Mouse (Mus musculus): ENCODE results near the gene Satb1.

Gene Satb1

GRCm38 (mm10) chr17:51814301-51814700, 18.8 kb downstream of the Satb1 start:
- DNase-seq, result no peak

DNA sequence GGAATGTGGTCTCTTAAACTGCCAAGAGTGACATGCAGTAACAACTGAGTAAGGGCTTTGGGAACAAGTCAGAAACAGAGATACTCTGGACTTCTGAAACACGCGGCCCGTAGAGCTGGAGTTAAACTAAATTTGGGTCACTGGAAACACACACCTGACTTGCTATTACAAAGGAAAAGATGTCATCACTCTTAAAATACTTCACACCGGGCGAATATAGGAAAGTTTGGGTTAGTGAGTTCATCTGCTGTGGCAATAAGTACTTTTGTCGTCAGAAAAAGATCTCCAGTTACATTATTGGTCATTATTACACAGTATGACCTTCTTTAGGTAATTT, 19.3 kb downstream of the Satb1 start:
- no peak for DNase-seq

DNA sequence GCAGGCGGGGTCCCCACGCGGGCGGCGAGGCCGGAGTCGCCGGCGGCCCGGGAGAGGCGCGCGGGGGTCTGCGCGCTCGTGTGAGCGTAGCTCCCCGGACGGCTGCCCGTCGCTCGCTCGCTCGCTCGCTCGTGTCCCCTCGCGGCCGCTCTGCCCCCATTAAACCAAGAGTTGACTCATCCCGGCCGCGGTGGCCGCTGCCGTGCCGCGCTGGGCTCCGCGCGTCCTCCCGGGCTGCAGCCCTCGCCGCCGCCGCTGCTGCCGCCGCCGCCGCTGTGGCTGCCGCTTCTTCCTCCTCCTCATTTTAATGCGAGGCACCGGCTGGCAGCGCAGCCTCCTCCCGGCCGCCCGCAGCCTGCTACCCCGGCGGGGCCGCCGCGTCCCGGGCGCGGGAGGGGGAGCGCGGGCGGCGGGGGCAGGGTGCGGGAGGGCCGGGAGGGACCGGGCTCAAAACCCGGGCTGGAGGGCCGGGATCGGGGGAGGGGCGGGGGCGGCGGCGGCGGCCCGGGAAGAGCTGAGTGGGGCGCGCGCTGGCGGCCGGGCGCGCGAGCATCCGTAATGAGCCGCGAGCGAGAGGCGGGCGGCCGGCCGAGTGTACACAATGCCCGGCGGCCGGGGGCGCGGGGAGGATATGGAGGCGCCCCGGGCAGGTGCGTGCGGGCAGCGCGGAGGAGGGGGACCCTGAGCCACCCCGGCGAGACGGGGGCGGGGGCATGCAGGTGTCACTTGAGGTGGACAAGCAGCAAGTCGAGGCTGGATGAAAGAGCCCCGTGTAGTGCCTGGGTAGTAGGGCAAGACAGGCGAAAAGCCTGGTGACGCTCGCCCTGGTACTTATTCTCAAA, 19.9 kb downstream of the Satb1 start:
- DNase-seq, result peak; percentile 44

DNA sequence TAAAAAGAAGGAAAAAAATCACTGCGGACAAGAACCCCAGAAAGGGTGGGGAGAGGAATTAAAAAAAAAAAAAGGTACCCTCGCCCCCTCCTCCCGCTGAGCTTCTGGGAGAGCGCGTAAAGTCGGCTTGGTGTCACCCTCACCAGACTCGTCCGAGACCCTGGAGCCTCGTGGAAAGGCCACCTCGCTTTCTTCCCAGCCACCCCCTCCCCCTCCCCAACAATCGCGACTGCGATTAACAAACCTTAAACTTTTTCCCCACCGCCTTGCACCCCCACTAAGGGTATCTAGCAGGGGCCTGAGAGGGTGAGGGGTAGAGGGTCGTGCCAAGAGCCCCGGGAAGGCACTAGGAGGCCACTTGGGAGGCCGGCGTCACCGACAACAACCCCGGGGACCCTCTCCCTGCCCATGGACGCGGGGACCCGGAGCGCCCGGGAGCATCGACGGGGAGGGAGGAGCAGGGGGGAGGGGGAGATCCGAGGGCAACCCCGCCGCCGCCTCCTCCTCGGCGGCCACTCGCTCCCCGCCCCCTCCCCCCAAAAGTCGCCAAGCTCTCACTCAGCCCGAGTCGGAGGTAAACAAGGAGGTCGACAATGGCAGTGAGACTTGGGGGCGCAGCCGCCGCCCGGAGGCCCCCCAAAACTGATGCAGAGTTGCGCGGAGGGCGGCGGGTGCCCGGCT, 20.7 kb downstream of the Satb1 start:
- DNase-seq, result no peak

DNA sequence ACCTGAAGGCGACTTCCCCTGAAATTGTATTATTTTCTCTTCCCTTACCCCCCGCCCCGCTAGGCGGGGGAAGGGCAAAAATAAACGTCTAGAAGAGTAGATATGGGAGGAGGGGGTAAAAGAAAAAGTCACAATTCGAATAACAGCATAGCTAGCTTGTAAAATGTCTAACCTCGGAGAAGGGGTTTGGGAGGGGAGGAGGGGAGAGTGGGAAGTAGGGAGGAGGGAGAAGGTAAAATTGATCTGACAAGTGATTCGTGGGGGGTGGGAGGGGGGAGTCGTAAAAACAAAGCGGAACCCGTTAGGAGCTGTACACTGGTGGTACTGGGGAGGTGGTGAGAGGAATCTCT, 21.2 kb downstream of the Satb1 start:
- DNase-seq, result no peak

DNA sequence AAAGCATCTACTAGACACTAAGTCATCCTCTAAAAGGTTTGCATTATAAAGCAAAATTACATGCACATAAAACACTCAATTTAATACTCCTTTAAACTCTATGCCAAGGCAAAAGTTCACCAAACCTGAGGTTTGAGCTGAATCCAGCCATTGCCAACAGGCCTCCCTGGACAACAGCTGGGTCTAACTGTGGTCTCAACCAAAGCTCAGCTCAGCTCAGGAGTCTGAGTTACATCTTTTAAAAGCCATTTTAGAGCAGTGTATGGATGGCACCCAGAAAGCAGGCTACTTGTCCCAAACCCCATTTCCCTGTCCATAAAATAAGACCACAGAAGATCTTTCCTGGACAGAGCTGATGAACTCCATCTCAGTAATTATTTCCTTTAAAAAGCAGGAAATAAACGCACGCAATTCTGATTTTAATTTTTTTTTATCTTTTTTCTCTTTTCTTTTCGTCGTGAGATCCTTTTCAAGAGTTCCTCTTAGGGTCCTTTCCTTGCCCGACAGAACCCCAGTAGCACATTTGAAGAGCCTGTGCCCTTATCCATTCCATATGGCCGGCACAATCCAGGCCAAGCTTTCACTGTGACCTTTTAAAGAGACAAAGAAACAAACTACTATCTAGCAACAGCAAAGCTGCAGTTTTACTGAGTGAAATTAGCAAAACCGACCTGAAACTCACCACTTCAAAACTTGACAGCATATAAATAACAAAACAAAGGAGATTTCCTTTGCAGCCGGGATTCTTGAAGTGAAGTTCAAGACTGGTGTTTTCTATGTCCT, 21.8 kb downstream of the Satb1 start:
- DNase-seq, result no peak

GRCm38 (mm10) chr17:51807429-51807828, 25.7 kb downstream of the Satb1 start:
- no peak for DNase-seq

DNA sequence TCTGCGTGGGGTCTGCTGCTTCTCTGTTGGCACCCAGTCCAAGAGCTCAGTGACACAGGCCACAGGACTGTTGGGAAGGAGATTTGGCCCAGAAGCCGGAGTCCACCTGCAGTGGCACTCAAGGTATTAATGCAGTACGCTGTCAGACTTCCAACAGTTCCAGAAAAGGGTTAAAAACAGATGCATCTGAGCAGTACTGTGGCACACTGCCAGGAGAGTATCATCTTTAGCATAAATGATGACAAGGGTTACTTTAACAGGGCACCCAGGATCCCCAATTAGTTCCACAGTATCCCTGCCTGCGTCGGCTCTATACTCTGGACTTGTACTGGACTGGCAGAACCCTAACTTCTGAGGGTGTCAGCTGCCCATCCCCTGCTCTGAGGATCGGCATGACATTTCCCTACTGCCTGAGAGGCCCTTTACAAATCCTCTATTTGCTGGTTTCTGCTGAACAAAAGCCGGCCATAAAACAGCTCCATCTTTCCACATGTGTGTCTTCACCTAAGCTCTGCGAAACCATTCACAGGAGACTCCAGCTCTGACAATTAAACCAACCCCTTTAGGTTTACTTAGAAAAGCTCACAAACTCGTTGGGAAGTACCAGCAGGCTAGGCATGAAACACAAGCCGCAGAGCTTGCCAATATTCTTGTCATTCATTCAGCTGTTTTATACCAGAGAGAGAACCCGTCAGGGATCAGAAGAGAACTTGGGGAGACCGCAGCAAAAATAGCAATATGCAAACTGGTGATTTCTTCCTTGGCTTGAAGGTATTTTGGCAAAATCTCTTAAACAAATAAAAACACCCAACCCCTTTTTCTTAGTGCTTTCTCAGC, 26.7 kb downstream of the Satb1 start:
- no peak for DNase-seq

DNA sequence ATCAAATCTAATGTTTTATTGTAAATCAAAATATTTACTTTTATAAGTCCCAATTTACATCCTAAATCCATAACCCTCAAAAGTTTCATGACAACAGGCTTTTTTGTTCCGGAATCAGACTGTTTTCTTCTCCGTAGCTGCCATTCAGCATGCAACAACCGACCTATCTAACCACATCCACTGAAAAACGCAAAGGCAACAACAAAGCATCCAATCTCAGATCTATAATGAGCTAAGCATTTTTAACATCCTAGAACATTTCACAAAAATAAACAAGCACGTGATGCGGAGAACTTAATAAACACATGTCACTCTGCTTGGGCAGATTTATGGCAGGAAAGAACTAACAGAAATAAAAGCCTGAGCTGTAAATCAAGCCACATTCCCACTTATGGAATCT, 32.9 kb downstream of the Satb1 start:
- no peak for DNase-seq

DNA sequence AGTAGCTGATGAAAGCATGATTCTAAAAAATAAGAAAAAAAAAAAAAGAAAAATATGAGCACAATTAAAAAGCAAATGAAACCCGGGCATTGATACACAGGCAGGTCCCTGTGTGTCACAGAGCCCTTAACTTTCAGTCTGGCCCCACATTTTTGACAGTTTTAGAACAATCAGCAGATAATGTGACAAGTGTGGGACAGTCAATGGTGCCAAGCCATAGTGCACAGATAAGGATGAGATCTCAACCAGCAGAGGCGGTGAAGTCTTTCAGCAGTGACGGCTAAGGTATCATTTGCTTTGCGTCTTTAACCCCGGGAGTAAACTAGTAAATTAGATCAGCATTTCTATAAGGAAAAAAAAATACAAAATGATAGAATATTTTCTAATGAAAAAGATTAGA, 36.6 kb downstream of the Satb1 start:
- no peak for DNase-seq

GRCm38 (mm10) chr17:51791226-51791625, 41.9 kb downstream of the Satb1 start:
- no peak for DNase-seq

GRCm38 (mm10) chr17:51790387-51791060, 42.6 kb downstream of the Satb1 start:
- DNase-seq, result no peak

GRCm38 (mm10) chr17:51789777-51790176, 43.3 kb downstream of the Satb1 start:
- DNase-seq, result no peak

DNA sequence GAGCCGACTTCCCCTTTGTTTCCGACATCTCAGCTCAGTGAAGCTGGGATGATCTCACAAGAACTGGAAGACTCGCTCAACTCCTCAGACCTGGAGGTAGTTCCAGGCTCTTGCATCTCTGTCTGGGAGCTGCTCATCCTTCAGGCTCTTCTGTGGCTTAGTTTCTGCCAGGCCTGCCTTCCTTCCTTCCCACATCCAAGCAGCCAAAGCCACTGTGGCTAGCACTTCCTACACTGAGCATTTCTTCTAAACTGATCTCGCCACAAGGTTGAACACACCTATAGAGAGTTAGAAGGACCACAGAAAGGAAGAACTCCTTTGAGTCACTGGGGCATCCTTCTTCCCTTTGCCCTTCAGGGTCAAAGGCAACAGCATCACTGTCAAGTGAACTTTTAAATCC, 44.0 kb downstream of the Satb1 start:
- DNase-seq, result no peak

GRCm38 (mm10) chr17:51787955-51788354, 45.1 kb downstream of the Satb1 start:
- no peak for DNase-seq

DNA sequence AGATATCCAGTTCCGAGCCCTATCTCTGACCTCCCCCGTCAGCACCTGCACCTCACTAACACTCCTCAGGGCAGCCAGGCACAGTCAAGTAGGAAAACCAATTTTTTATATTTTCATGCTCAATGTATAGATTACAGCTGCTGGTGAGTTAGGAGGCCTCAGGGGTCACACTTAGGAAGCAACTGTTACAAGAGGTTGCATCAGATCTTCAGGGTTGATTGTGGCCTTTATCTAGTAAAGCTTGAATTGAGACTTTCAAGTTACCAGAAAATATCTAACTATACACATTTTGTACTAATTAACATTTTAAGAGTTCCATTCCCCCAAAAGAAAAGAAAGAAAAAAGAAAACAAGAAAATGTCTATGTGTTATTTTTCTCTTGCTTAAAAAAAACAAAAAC, 47.0 kb downstream of the Satb1 start:
- DNase-seq, result no peak

DNA sequence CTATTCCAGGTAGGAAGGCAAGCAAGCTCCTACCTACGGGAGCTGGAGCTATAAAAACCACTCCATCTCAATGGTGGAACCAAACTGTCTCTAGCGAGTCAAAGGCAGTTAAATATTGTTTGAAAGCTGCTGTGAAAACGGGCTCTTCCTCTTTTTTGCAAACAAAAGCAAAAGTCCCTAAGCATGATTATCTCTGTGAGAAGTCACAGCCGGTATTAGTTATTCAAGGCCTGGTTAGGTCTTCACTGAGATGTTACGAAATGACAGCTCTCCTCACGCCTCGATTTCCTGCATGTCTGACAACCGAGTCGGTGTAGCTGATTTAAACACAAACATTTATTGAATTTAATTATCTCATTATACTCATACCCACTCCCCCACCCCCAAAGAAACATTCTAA, 48.2 kb downstream of the Satb1 start:
- DNase-seq, result no peak

DNA sequence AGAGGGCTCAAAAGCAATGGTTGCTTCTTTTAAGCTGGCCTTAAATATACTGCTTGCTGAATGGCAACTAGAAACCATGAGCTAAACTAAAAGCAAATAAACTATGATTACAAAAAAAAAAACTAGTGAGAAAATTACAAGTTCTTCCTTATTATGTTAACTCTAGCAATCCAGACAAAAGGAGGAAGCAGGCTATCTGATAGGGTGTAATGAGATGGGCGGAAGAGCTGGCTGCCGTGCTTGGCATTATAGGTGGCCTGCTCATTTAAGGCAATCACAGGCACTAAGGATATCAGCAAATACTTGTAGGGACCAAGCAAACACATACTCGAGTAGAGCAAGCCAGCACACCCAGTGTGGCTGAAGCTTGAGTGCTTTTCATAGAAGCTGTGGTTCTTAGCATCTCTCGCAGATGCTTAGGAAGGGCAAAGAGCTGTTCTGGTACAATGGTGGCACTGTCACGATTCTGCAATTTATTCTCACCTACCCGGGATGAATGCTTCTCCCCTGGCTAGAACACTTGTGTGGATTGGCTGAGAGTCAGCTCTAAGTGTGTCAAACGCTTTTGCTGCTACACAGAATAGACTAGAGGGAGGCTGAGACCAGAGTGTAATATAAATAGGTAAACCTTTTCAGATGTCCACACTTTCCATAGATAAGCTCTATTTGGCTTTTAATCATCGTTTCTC, 49.4 kb downstream of the Satb1 start:
- no peak for DNase-seq

- DNase-seq, result no peak
Measured at GRCm38 (mm10) chr17:51780036-51780435, 53.1 kb downstream of the Satb1 start.

DNA sequence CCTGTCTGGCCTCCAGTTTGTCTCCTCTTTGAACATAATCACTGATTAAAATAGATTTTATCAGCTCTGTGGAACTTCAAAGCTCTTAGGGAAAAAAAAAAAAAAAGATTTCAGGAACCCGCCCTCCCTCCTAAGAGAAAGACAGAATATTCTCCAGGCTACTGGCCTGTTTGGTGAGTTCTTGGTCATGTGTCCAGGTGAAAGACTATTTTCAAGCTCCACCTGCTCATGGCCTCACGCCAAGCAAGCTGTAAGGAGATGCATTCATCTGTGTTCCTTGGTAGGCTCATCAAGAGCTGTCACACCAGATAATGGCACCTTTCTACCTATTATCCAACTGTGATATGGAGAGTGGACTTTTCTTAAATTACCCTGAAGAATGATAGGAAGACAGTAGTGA, 54.1 kb downstream of the Satb1 start:
- DNase-seq, result no peak

DNA sequence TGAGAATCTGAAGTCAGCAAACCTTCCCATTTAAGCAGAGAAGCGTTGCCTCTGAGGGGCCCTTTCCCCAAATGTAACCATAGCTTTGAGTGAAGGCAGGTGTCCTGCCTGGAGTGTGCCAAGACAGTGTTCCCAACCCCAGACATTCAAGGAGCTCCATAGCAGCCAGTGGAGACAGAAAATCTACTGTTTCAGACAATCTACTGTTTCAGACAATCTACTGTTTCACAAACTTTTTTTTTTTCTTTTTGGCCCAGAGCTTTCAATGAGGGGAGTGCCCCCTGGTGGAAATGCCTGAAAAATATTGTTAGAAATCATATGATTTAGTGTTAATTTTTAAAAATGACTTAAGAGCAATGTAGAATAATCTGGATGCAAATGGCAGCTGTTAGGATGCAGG, 55.3 kb downstream of the Satb1 start:
- DNase-seq, result no peak
